18 mouse cellular contexts compared by ENCODE assay signal in the genomic region with DNA sequence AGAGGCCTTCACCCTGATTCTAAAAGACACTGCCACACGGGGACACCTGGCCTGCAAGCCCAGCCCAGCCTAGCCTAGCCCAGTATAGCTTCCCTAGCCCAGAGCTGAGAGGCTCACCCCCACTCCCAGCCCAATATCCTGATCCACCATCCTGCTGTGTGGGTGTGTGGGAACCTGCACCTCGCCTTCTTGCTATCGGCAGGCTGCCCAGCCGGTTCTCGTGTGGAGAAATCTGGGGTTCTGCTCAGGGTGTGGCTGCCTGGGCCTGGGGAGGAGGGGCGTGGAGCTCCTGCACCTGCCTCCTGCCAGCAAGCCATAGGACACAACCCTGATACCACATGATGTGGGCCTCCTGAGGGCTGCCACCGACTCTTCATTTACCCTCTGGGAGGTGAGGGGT. TPM values are rescaled to one million over a fixed set of nuclear protein-coding genes. Genes with fewer than 3 reads are reported as not detected.
DNase-seq lines count a peak whose midpoint lies in the region; ATAC-seq and TF ChIP-seq lines count a peak whose summit lies in the region.
"Had no signal": no experiment of that assay in that cellular context is flagged by ENCODE, and none has a peak within 500 bp of the region (broad histone marks: within the 10 kb centered on the region; RNA-seq: fewer than 3 reads in every experiment).

No protein-coding gene starts in this region.

- no peak for TF ChIP-seq CTCF in lung, postnatal 0 days (IDR thresholded peaks at IDR 0.05)

- peak; percentile 44 for DNase-seq in lung, postnatal 0 days (ENCODE audit: low spot score)
- DNase-seq in lung, postnatal 36 days, result no peak
- peak; percentile 60 to 66 for DNase-seq in layer of hippocampus, postnatal 36 days
- no peak for DNase-seq in thymus, postnatal 36 days
- DNase-seq in heart, adult 9 months (ENCODE audit: low spot score in 2 of 2), result no peak
- DNase-seq: adrenal gland, adult 2 months; cerebellum, postnatal 36 days; forebrain, postnatal 0 days; kidney, postnatal 36 days; lung, postnatal 14 days; thymus, postnatal 25 days had no signal

- no peaks in the 10 kb centered on the region for H3K9me3 ChIP-seq in lung, postnatal 0 days (ENCODE audit: low read length)
- no peaks in the 10 kb centered on the region for H3K9me3 ChIP-seq in intestine, embryonic 15.5 days
- H3K9me3 ChIP-seq in stomach, embryonic 15.5 days, result no peaks in the 10 kb centered on the region
- H3K9me3 ChIP-seq: liver, embryonic 12.5 days; midbrain, embryonic 13.5 days had no signal

- no peaks in the 10 kb centered on the region for H3K36me3 ChIP-seq in lung, postnatal 0 days (ENCODE audit: insufficient read depth, low read length)
- H3K36me3 ChIP-seq in intestine, embryonic 15.5 days, result no peaks in the 10 kb centered on the region
- no peaks in the 10 kb centered on the region for H3K36me3 ChIP-seq in stomach, embryonic 15.5 days
- H3K36me3 ChIP-seq: liver, embryonic 12.5 days; midbrain, embryonic 13.5 days had no signal

- no peak for TF ChIP-seq EP300 in lung, postnatal 0 days (IDR thresholded peaks at IDR 0.05)

- no peak overlapping the region for H3K9ac ChIP-seq in lung, postnatal 0 days (replicated peaks; ENCODE audit: low read depth)
- H3K9ac ChIP-seq in intestine, embryonic 15.5 days, result no peak overlapping the region
- H3K9ac ChIP-seq in stomach, embryonic 15.5 days, result no peak overlapping the region
- H3K9ac ChIP-seq: forebrain, postnatal 0 days; liver, embryonic 12.5 days; midbrain, embryonic 13.5 days had no signal

- H3K4me1 ChIP-seq in lung, postnatal 0 days (ENCODE audit: insufficient read depth, low read depth, low read length), result no peaks in the 10 kb centered on the region
- peaks cover 15% of the 10 kb centered on the region for H3K4me1 ChIP-seq in intestine, embryonic 15.5 days (replicated peaks)
- H3K4me1 ChIP-seq in stomach, embryonic 15.5 days, result peaks cover 12% of the 10 kb centered on the region
- H3K4me1 ChIP-seq: liver, embryonic 12.5 days; midbrain, embryonic 13.5 days had no signal

- no peaks in the 10 kb centered on the region for H3K27me3 ChIP-seq in lung, postnatal 0 days (replicated peaks; ENCODE audit: insufficient read depth, low read length)
- no peaks in the 10 kb centered on the region for H3K27me3 ChIP-seq in intestine, embryonic 15.5 days (replicated peaks)
- no peaks in the 10 kb centered on the region for H3K27me3 ChIP-seq in stomach, embryonic 15.5 days (replicated peaks)

- no peak overlapping the region for H3K4me3 ChIP-seq in lung, postnatal 0 days (ENCODE audit: low read depth, low read length)
- H3K4me3 ChIP-seq in intestine, embryonic 15.5 days (replicated peaks), result no peak overlapping the region
- no peak overlapping the region for H3K4me3 ChIP-seq in stomach, embryonic 15.5 days (replicated peaks)
- H3K4me3 ChIP-seq: liver, embryonic 12.5 days; midbrain, embryonic 13.5 days had no signal

- no peak overlapping the region for H3K4me2 ChIP-seq in lung, postnatal 0 days (replicated peaks; ENCODE audit: low read depth, low read length)
- H3K4me2 ChIP-seq in intestine, embryonic 15.5 days (replicated peaks), result no peak overlapping the region
- H3K4me2 ChIP-seq in stomach, embryonic 15.5 days, result no peak overlapping the region
- H3K4me2 ChIP-seq: liver, embryonic 12.5 days; midbrain, embryonic 13.5 days had no signal

- ATAC-seq in lung, postnatal 0 days, result no peak
- peak; percentile 79 for ATAC-seq in intestine, embryonic 15.5 days
- ATAC-seq in stomach, embryonic 15.5 days (ENCODE audit: insufficient read depth, low FRiP score, low read depth), result peak; percentile 72
- ATAC-seq: forebrain, postnatal 0 days; inflammation-experienced regulatory T-cells, adult 6 months; liver, embryonic 12.5 days; midbrain, embryonic 13.5 days had no signal

- WGBS in lung, postnatal 0 days, result 62% methylated on average over 7 of the region's 7 CpGs
- WGBS in intestine, embryonic 15.5 days, result 54% methylated on average over 7 of the region's 7 CpGs
- WGBS in stomach, embryonic 15.5 days, result 72% methylated on average over 7 of the region's 7 CpGs

- no peak overlapping the region for H3K27ac ChIP-seq in lung, postnatal 0 days (ENCODE audit: low read length)
- peak overlapping the region; percentile 51; the same call in 1 of the 2 replicates for H3K27ac ChIP-seq in intestine, embryonic 15.5 days
- H3K27ac ChIP-seq in stomach, embryonic 15.5 days, result peak overlapping the region; percentile 65
- H3K27ac ChIP-seq: liver, embryonic 12.5 days; midbrain, embryonic 13.5 days had no signal

RNA-seq across cellular contexts. Expression of a gene that starts 11.2 kb away (rescaled TPM):
- 2.5 and 2.6 TPM in 2 replicates for polyA plus RNA-seq in lung, postnatal 0 days (2015; fragmentation: Nextera tagmentation; extraction: Ambion mirVana)
- 26.8 and 31.8 TPM in 2 replicates for polyA plus RNA-seq in intestine, embryonic 15.5 days (2015; fragmentation: Nextera tagmentation; extraction: Ambion mirVana)
- total RNA-seq in layer of hippocampus, postnatal 36 days (2021), result 1 to 10 TPM; 1.8 to 2.2 TPM
- 6.1 and 9.2 TPM in 2 replicates for polyA plus RNA-seq in stomach, embryonic 15.5 days (2015; fragmentation: Nextera tagmentation; extraction: Ambion mirVana)
- total RNA-seq: CH12.LX; granulocyte monocyte progenitor cell, adult 5-6 weeks had no signal
- polyA plus RNA-seq: inflammation-experienced regulatory T-cells, adult 6 months had no signal

RNA-seq across cellular contexts. Expression of a gene that starts 28.4 kb away (rescaled TPM):
- 2.9 and 3.0 TPM in 2 replicates for polyA plus RNA-seq in lung, postnatal 0 days (2015; fragmentation: Nextera tagmentation; extraction: Ambion mirVana)
- 2.9 and 3.0 TPM in 2 replicates for polyA plus RNA-seq in intestine, embryonic 15.5 days (2015; fragmentation: Nextera tagmentation; extraction: Ambion mirVana)
- 1 to 10 TPM; 4.4 to 4.5 TPM for total RNA-seq in layer of hippocampus, postnatal 36 days (2021)
- 2.9 and 3.2 TPM in 2 replicates for polyA plus RNA-seq in stomach, embryonic 15.5 days (2015; fragmentation: Nextera tagmentation; extraction: Ambion mirVana)
- total RNA-seq: CH12.LX; granulocyte monocyte progenitor cell, adult 5-6 weeks had no signal
- polyA plus RNA-seq: inflammation-experienced regulatory T-cells, adult 6 months had no signal

Comparison
In these comparisons a context has a peak if more than half of its experiments do, and no peak if none do; other contexts are left out.
1. DNase-seq: peak in lung, postnatal 0 days (single experiment) and layer of hippocampus, postnatal 36 days (2 of 2); none in lung, postnatal 36 days (single experiment), thymus, postnatal 36 days (0 of 2) and heart, adult 9 months (0 of 2).